Mouse (Mus musculus): ENCODE measurements around the gene Acsl5.

DNA sequence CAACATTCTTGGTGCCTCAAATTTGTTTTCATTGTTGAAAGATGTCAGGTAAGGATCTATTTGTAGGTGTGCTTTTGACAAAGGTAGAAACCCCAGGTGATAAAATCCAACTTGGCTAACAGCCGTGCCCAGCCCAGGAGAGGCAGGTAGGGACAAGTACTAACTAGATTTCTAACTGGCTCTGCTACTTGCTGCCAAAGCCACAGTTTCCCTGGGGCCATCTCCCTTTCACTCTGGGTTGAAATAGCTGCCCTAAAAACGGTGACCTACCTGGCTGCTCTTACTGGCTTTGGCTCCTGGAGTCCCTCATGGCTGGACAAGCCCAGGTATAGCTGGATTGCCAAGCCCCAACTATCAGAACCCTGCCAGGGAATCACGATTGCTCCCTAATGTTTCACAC, 15.0 kb downstream of the Acsl5 start:
- no peak for TF ChIP-seq CTCF (IDR thresholded peaks at IDR 0.05; ENCODE audit: low read depth)
- TF ChIP-seq EP300 (optimal IDR thresholded peaks at IDR 0.05), result peak; percentile 64
